Mouse (Mus musculus) limb, embryonic 14.5 days (tissue): ENCODE measurements around the gene 1700067K01Rik. TPM values are rescaled to one million over a fixed set of nuclear protein-coding genes. Genes with fewer than 3 reads are reported as not detected.

Source experiments
- ATAC-seq: fragments of 200-750 bp; cut with Nextera tagmentation; 2 replicates; pipeline ENCODE4 v1.8.0; 2017; ENCODE audit warnings: low read depth, moderate number of reproducible peaks, moderate TSS enrichment; ENCODE audit not compliant: low FRiP score
- DNase-seq: peaks from one replicate; pipeline ENCODE4 v3.0.0-alpha.2; 2015; ENCODE audit warnings: low spot score
- H3K27ac ChIP-seq: fragments of 300-500 bp; sonication (generic); replicated peaks from 2 replicates; pipeline ENCODE4 v1.5.1; 2014; ENCODE audit warnings: low read depth, mild to moderate bottlenecking, low read length, moderate library complexity, mixed read lengths
- H3K27me3 ChIP-seq: fragments of 300-500 bp; sonication (generic); 2 replicates; pipeline ENCODE4 v1.6.1; 2014; ENCODE audit warnings: low read length, mixed read lengths; ENCODE audit not compliant: control insufficient read depth, insufficient read depth
- H3K36me3 ChIP-seq: fragments of 300-500 bp; sonication (generic); 2 replicates; pipeline ENCODE4 v1.6.1; 2014; ENCODE audit warnings: mild to moderate bottlenecking, low read length, moderate library complexity, mixed read lengths; ENCODE audit not compliant: control insufficient read depth, insufficient read depth
- H3K4me1 ChIP-seq: fragments of 300-500 bp; sonication (generic); 2 replicates; pipeline ENCODE4 v1.6.1; 2014; ENCODE audit warnings: antibody characterized with exemption, low read length, mixed read lengths; ENCODE audit not compliant: control insufficient read depth, insufficient read depth
- H3K4me2 ChIP-seq: fragments of 300-500 bp; sonication (generic); replicated peaks from 2 replicates; pipeline ENCODE4 v1.6.1; 2014; ENCODE audit warnings: low read depth, mild to moderate bottlenecking, low read length, moderate library complexity; ENCODE audit not compliant: severe bottlenecking
- H3K4me3 ChIP-seq: fragments of 300-500 bp; sonication (generic); replicated peaks from 2 replicates; pipeline ENCODE4 v1.5.1; 2014; ENCODE audit warnings: low read length
- H3K9ac ChIP-seq: fragments of 300-500 bp; sonication (generic); 2 replicates; pipeline ENCODE4 v1.6.1; 2014; ENCODE audit warnings: mild to moderate bottlenecking, low read depth, low read length, moderate library complexity; ENCODE audit not compliant: severe bottlenecking
- H3K9me3 ChIP-seq: fragments of 300-500 bp; sonication (generic); 2 replicates; pipeline ENCODE4 v1.6.1; 2016; ENCODE audit warnings: low read length; ENCODE audit not compliant: control insufficient read depth
- POLR2A ChIP-seq: fragments of 200-500 bp; IDR thresholded peaks from 2 replicates; pipeline ENCODE4 v1.8.0; 2012; ENCODE audit warnings: inconsistent platforms, mild to moderate bottlenecking, moderate library complexity, borderline replicate concordance; ENCODE audit not compliant: insufficient read depth, insufficient read length; ENCODE audit errors: extremely low read depth
- WGBS: fragments of 180-500 bp; shearing (Covaris S2); extraction: QIAGEN DNeasy Blood & Tissue Kit; methylation state at CpG from one replicate; pipeline ENCODE4 v1.1.7; 2014; 5-methylcytosine and 5-hydroxymethylcytosine counted together
- microRNA counts: library from miRNA; unstranded; fragments of <30 nt; microRNA quantifications from one replicate; lab custom pipeline; 2016
- microRNA-seq: library from miRNA; unstranded; fragments of <30 nt; microRNA quantifications from one replicate; pipeline ENCODE4, GENCODE M21; 2016
- polyA plus RNA-seq, 2 experiments: library from polyadenylated mRNA; depleted of rRNA in 1 of 2; stranded (reverse) in 1 of 2; unstranded in 1 of 2; fragments of >200 nt; fragmentation: Nextera tagmentation in 1 of 2; extraction: Ambion mirVana in 1 of 2; gene quantifications; 2 replicates each; pipeline versions ENCODE4 v1.2.1 to v1.2.3; 2012 to 2014

The 1700067K01Rik gene
- polyA plus RNA-seq, 2 experiments: 0.72 to 2.3 TPM

DNA sequence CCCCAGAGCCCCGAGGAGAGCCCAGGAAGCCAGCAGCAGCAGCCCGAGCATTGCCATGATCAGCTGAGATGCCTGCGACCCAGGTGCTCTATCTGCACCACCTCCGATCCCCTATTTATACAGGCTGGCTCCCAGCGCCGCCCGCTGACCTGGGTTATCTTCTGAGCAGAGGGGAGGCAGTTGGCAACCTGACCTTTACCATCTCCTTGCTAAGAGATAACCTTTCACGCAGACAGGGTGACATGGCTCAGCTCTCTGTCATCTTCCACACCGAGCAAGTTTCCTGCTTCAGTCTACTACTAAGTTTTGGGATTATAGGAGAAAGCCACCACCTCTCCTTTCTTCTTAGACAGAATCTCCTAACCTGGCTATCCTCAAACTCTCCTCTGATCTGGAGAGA lies 43.6 kb downstream of the 1700067K01Rik start, which contains the start of gene Rln3:
TSS of gene Rln3 (minus strand) at position 101 of the 400 bp plus-strand sequence.
- ATAC-seq: no peak
- no peaks in the 10 kb centered on the region for H3K36me3 ChIP-seq
- H3K27me3 ChIP-seq: peaks cover 48% of the 10 kb centered on the region
- no peak within 1 kb of the TSS; the same call in 1 of the 2 replicates for H3K9ac ChIP-seq
- H3K9me3 ChIP-seq: no peaks in the 10 kb centered on the region
- no peak within 1 kb of the TSS for H3K27ac ChIP-seq
- no peak within 1 kb of the TSS for H3K4me2 ChIP-seq
- DNase-seq: no peak
- WGBS: 8% methylated on average over 9 of the region's 9 CpGs
- peaks cover 8% of the 10 kb centered on the region for H3K4me1 ChIP-seq
- no peak within 1 kb of the TSS for H3K4me3 ChIP-seq
- TF ChIP-seq POLR2A: no peak

DNA sequence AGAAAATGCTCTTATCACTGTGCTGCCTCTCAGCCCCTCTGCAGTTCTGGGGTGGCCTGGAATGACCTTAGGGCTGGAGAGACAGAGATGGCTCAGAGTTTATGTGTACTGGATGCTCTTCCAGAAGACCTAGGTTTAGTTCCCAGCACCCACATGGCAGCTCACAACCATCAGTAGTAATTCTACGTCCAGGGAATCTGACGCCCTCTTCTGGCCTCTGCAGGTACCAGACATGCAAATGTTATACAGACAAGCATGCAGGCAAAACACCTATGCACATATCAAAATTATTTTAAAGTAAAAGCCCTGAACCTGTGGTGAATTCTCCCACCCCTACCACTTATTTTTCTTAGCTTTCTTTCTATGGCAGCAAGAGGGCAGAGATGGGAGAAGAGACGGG lies 45.2 kb downstream of the 1700067K01Rik start:
- Histone ChIP-seq H3K9ac (no peak overlapping the region), H3K36me3 (no peaks in the 10 kb centered on the region), H3K4me1 (peaks cover 8% of the 10 kb centered on the region), H3K27me3 (peaks cover 40% of the 10 kb centered on the region), H3K4me3 (no peak overlapping the region), H3K27ac (no peak overlapping the region), H3K4me2 (no peak overlapping the region), H3K9me3 (no peaks in the 10 kb centered on the region)
- ATAC-seq (no peak), DNase-seq (no peak)
- TF ChIP-seq POLR2A: no peak
- WGBS: 78% methylated on average over 3 of the region's 3 CpGs

DNA sequence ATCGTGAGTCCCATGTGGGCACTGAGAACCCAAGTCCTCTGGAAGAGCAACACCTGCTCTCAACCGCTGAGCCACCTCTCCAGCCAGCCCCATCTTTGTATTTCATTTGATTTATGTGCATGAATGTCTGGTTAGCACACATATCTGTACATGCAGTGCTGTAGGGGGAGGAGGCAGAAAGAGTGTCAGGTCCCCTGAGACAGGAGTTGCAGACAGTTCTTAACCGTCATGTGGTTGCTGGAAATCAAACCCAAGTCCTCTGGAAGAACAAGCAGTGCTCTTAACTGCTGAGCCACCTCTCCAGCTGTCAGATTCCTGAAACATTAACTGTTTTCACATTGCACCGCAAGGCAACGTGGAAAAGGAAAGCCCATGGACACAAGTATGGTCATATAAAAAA lies 46.9 kb downstream of the 1700067K01Rik start:
- TF ChIP-seq POLR2A: no peak
- Histone ChIP-seq H3K27me3 (peaks cover 23% of the 10 kb centered on the region), H3K9ac (no peak overlapping the region), H3K4me1 (no peaks in the 10 kb centered on the region; the same call in 1 of the 2 replicates), H3K9me3 (no peaks in the 10 kb centered on the region), H3K27ac (no peak overlapping the region), H3K4me2 (no peak overlapping the region), H3K4me3 (no peak overlapping the region), H3K36me3 (no peaks in the 10 kb centered on the region)
- DNase-seq (no peak), ATAC-seq (no peak; the same call in 1 of the 2 replicates)
- WGBS: 43% methylated on average over 5 of the region's 5 CpGs

DNA sequence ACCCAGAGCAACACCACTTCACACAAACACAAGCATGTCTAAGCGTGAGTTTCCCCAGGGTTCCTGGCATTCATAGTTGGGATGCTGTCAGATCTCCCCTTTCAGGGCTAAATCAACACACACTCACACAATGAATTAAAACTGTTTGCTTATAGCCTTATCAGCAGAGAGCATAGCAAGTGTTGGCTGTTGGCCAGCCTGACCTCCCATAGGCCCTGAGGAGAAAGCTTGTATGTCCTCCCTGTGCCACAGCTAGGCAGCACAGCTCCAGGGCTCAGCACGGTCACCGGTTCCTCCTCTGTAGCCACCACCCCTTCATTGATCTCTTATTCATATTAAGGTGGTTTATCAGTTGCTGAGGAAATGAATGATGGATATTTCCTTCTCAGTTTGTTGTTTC lies 51.4 kb downstream of the 1700067K01Rik start:
- H3K9ac ChIP-seq: no peak overlapping the region
- H3K27me3 ChIP-seq: no peaks in the 10 kb centered on the region
- H3K4me3 ChIP-seq: no peak overlapping the region
- H3K36me3 ChIP-seq: no peaks in the 10 kb centered on the region
- no peak for TF ChIP-seq POLR2A
- no peak overlapping the region for H3K27ac ChIP-seq
- no peaks in the 10 kb centered on the region for H3K9me3 ChIP-seq
- no peak for ATAC-seq
- H3K4me1 ChIP-seq: no peaks in the 10 kb centered on the region; the same call in 1 of the 2 replicates
- DNase-seq: no peak
- no peak overlapping the region for H3K4me2 ChIP-seq
- WGBS: 87% methylated on average over 3 of the region's 3 CpGs

GRCm38 (mm10) chr8:84053229-84053628 lies 51.9 kb downstream of the 1700067K01Rik start:
- no peaks in the 10 kb centered on the region; the same call in 1 of the 2 replicates for H3K4me1 ChIP-seq
- no peak overlapping the region for H3K27ac ChIP-seq
- no peak for TF ChIP-seq POLR2A
- H3K36me3 ChIP-seq: no peaks in the 10 kb centered on the region
- no peak overlapping the region for H3K4me2 ChIP-seq
- H3K9ac ChIP-seq: no peak overlapping the region
- 92% methylated on average over 5 of the region's 5 CpGs for WGBS
- H3K27me3 ChIP-seq: no peaks in the 10 kb centered on the region
- ATAC-seq: no peak
- no peak for DNase-seq
- H3K9me3 ChIP-seq: no peaks in the 10 kb centered on the region
- no peak overlapping the region for H3K4me3 ChIP-seq

MicroRNAs within 50 kb of the gene (microRNA counts, 519-probe panel; counts per million panel counts)
- not detected for microRNA mmu-miR-1199 (lab: Ali Mortazavi, UCI)

Small RNA genes within 50 kb of the gene (microRNA-seq; reads per million reads assigned to microRNA genes)
- gene Mir1199 (not detected), gene Mir8111 (0.69 reads per million)

Other genes starting within 250 kb of the 1700067K01Rik start
- gene Adgrl1, start 101.4 kb upstream of the 1700067K01Rik start, polyA plus RNA-seq (2012; rRNA removed): 123 and 177 TPM in 2 replicates
- 38.5 and 45.3 TPM in 2 replicates for gene Adgrl1, start 101.4 kb upstream of the 1700067K01Rik start, polyA plus RNA-seq (2014; fragmentation: Nextera tagmentation; extraction: Ambion mirVana)
- gene Gm10644, start 46.3 kb upstream of the 1700067K01Rik start, polyA plus RNA-seq (2012; rRNA removed): 0.63 and 0.69 TPM in 2 replicates
- 0.48 and 0.53 TPM in 2 replicates for gene Gm10644, start 46.3 kb upstream of the 1700067K01Rik start, polyA plus RNA-seq (2014; fragmentation: Nextera tagmentation; extraction: Ambion mirVana)
- gene Asf1b, start 46.0 kb upstream of the 1700067K01Rik start, polyA plus RNA-seq (2012; rRNA removed): 70.4 and 76.2 TPM in 2 replicates
- gene Asf1b, start 46.0 kb upstream of the 1700067K01Rik start, polyA plus RNA-seq (2014; fragmentation: Nextera tagmentation; extraction: Ambion mirVana): 56.0 and 61.2 TPM in 2 replicates
- gene Prkaca, start 28.5 kb upstream of the 1700067K01Rik start, polyA plus RNA-seq (2012; rRNA removed): 132 and 141 TPM in 2 replicates
- gene Prkaca, start 28.5 kb upstream of the 1700067K01Rik start, polyA plus RNA-seq (2014; fragmentation: Nextera tagmentation; extraction: Ambion mirVana): 151 and 158 TPM in 2 replicates
- gene Samd1, start 3.8 kb upstream of the 1700067K01Rik start, polyA plus RNA-seq (2012; rRNA removed): 99.8 and 111 TPM in 2 replicates
- 17.2 and 17.4 TPM in 2 replicates for gene Samd1, start 3.8 kb upstream of the 1700067K01Rik start, polyA plus RNA-seq (2014; fragmentation: Nextera tagmentation; extraction: Ambion mirVana)
- gene 2210011C24Rik, start 10.7 kb downstream of the 1700067K01Rik start, polyA plus RNA-seq (2012; rRNA removed): 0.35 and 1.1 TPM in 2 replicates
- 0.44 and 2.0 TPM in 2 replicates for gene 2210011C24Rik, start 10.7 kb downstream of the 1700067K01Rik start, polyA plus RNA-seq (2014; fragmentation: Nextera tagmentation; extraction: Ambion mirVana)
- 4.5 and 8.6 TPM in 2 replicates for gene Palm3, start 20.0 kb downstream of the 1700067K01Rik start, polyA plus RNA-seq (2012; rRNA removed)
- gene Palm3, start 20.0 kb downstream of the 1700067K01Rik start, polyA plus RNA-seq (2014; fragmentation: Nextera tagmentation; extraction: Ambion mirVana): 3.0 and 4.6 TPM in 2 replicates
- 2.1 and 2.3 TPM in 2 replicates for gene Il27ra, start 41.1 kb downstream of the 1700067K01Rik start, polyA plus RNA-seq (2012; rRNA removed)
- 0.78 and 0.79 TPM in 2 replicates for gene Il27ra, start 41.1 kb downstream of the 1700067K01Rik start, polyA plus RNA-seq (2014; fragmentation: Nextera tagmentation; extraction: Ambion mirVana)
- gene Rln3, start 43.5 kb downstream of the 1700067K01Rik start, polyA plus RNA-seq (2012; rRNA removed): not detected in 2 replicates
- gene Rln3, start 43.5 kb downstream of the 1700067K01Rik start, polyA plus RNA-seq (2014; fragmentation: Nextera tagmentation; extraction: Ambion mirVana): not detected in 2 replicates
- gene Gm10643, start 63.6 kb downstream of the 1700067K01Rik start, polyA plus RNA-seq (2012; rRNA removed): 2.2 and 2.6 TPM in 2 replicates
- 2.0 and 2.1 TPM in 2 replicates for gene Gm10643, start 63.6 kb downstream of the 1700067K01Rik start, polyA plus RNA-seq (2014; fragmentation: Nextera tagmentation; extraction: Ambion mirVana)
- 30.4 and 39.4 TPM in 2 replicates for gene Rfx1, start 65.3 kb downstream of the 1700067K01Rik start, polyA plus RNA-seq (2012; rRNA removed)
- gene Rfx1, start 65.3 kb downstream of the 1700067K01Rik start, polyA plus RNA-seq (2014; fragmentation: Nextera tagmentation; extraction: Ambion mirVana): 9.8 and 12.8 TPM in 2 replicates
- gene Dcaf15, start 103.3 kb downstream of the 1700067K01Rik start, polyA plus RNA-seq (2012; rRNA removed): 79.5 and 103 TPM in 2 replicates
- gene Dcaf15, start 103.3 kb downstream of the 1700067K01Rik start, polyA plus RNA-seq (2014; fragmentation: Nextera tagmentation; extraction: Ambion mirVana): 8.7 and 11.5 TPM in 2 replicates
- gene Podnl1, start 124.5 kb downstream of the 1700067K01Rik start, polyA plus RNA-seq (2012; rRNA removed): 4.9 and 6.7 TPM in 2 replicates
- gene Podnl1, start 124.5 kb downstream of the 1700067K01Rik start, polyA plus RNA-seq (2014; fragmentation: Nextera tagmentation; extraction: Ambion mirVana): 1.3 and 1.5 TPM in 2 replicates
- 30.9 and 34.3 TPM in 2 replicates for gene Cc2d1a, start 146.4 kb downstream of the 1700067K01Rik start, polyA plus RNA-seq (2012; rRNA removed)
- gene Cc2d1a, start 146.4 kb downstream of the 1700067K01Rik start, polyA plus RNA-seq (2014; fragmentation: Nextera tagmentation; extraction: Ambion mirVana): 21.6 and 22.9 TPM in 2 replicates
- gene 4930432K21Rik, start 146.5 kb downstream of the 1700067K01Rik start, polyA plus RNA-seq (2012; rRNA removed): 1.7 TPM in 2 replicates
- gene 4930432K21Rik, start 146.5 kb downstream of the 1700067K01Rik start, polyA plus RNA-seq (2014; fragmentation: Nextera tagmentation; extraction: Ambion mirVana): 0.44 and 0.72 TPM in 2 replicates
- gene Nanos3, start 183.7 kb downstream of the 1700067K01Rik start, polyA plus RNA-seq (2012; rRNA removed): 3.0 and 4.8 TPM in 2 replicates
- 5.4 and 5.8 TPM in 2 replicates for gene Nanos3, start 183.7 kb downstream of the 1700067K01Rik start, polyA plus RNA-seq (2014; fragmentation: Nextera tagmentation; extraction: Ambion mirVana)
- 23.8 and 35.1 TPM in 2 replicates for gene Zswim4, start 235.6 kb downstream of the 1700067K01Rik start, polyA plus RNA-seq (2012; rRNA removed)
- 13.9 and 17.1 TPM in 2 replicates for gene Zswim4, start 235.6 kb downstream of the 1700067K01Rik start, polyA plus RNA-seq (2014; fragmentation: Nextera tagmentation; extraction: Ambion mirVana)
- 173 and 221 TPM in 2 replicates for gene D8Ertd738e, start 248.2 kb downstream of the 1700067K01Rik start, polyA plus RNA-seq (2012; rRNA removed)
- gene D8Ertd738e, start 248.2 kb downstream of the 1700067K01Rik start, polyA plus RNA-seq (2014; fragmentation: Nextera tagmentation; extraction: Ambion mirVana): 374 and 380 TPM in 2 replicates